Mouse (Mus musculus): Measurements from ENCODE around the gene Tubb4a.
A peak's percentile ranks its signal among the peaks of the same experiment; 100 is the strongest.

The Tubb4a gene

GRCm38 (mm10) chr17:57099629-57100325, 12.2 kb upstream of the Tubb4a start:
- peak in 1 of 2 experiments; percentile 39 for DNase-seq

GRCm38 (mm10) chr17:57098321-57098720, 10.7 kb upstream of the Tubb4a start:
- no peak for DNase-seq

- DNase-seq, result peak; percentile 95 to 97
Measured at GRCm38 (mm10) chr17:57096623-57096920, 9.0 kb upstream of the Tubb4a start.

GRCm38 (mm10) chr17:57095855-57096622, 8.5 kb upstream of the Tubb4a start:
- peak in 1 of 2 experiments; percentile 37 for DNase-seq

- DNase-seq, result no peak
Measured at GRCm38 (mm10) chr17:57094222-57094621, 6.6 kb upstream of the Tubb4a start.

GRCm38 (mm10) chr17:57085970-57086757, 1.4 kb downstream of the Tubb4a start:
- peak; percentile 96 to 97 for DNase-seq

GRCm38 (mm10) chr17:57082481-57082880, 5.1 kb downstream of the Tubb4a start:
- peak; percentile 72 to 73 for DNase-seq

- DNase-seq, result no peak
Measured at GRCm38 (mm10) chr17:57081234-57081842, 6.2 kb downstream of the Tubb4a start.

GRCm38 (mm10) chr17:57079919-57080318, 7.7 kb downstream of the Tubb4a start:
- DNase-seq, result no peak

- DNase-seq, result no peak
Measured at GRCm38 (mm10) chr17:57078336-57078735, 9.2 kb downstream of the Tubb4a start, which contains the start of gene Dennd1c. Gene Dennd1c, minus strand, starts transcription at chr17:57078514.

GRCm38 (mm10) chr17:57076916-57077315, 10.7 kb downstream of the Tubb4a start:
- DNase-seq, result no peak

- DNase-seq, result no peak
Measured at GRCm38 (mm10) chr17:57070699-57071098, 16.9 kb downstream of the Tubb4a start.

GRCm38 (mm10) chr17:57070272-57070671, 17.3 kb downstream of the Tubb4a start:
- DNase-seq, result no peak

- DNase-seq, result no peak
Measured at GRCm38 (mm10) chr17:57066908-57067307, 20.7 kb downstream of the Tubb4a start.

- no peak for DNase-seq
Measured at GRCm38 (mm10) chr17:57063031-57063430, 24.6 kb downstream of the Tubb4a start.

GRCm38 (mm10) chr17:57062548-57062947, 25.0 kb downstream of the Tubb4a start:
- no peak for DNase-seq

- DNase-seq, result peak; percentile 63 to 67
Measured at GRCm38 (mm10) chr17:57062011-57062521, 25.5 kb downstream of the Tubb4a start.

- DNase-seq, result no peak
Measured at GRCm38 (mm10) chr17:57061069-57061468, 26.5 kb downstream of the Tubb4a start.

GRCm38 (mm10) chr17:57060231-57060801, 27.3 kb downstream of the Tubb4a start:
- DNase-seq, result peak; percentile 97

GRCm38 (mm10) chr17:57059486-57059977, 28.1 kb downstream of the Tubb4a start, which contains the start of gene Slc25a23:
Gene Slc25a23, minus strand, starts transcription at chr17:57059863.
- DNase-seq, result peak; percentile 91 to 93

- DNase-seq, result peak; percentile 71 to 75
Measured at GRCm38 (mm10) chr17:57058891-57059485, 28.6 kb downstream of the Tubb4a start, which contains the start of gene Crb3. Gene Crb3, plus strand, starts transcription at chr17:57059105.

Data from cerebellum, postnatal 10 days (tissue).